Mouse (Mus musculus) 416B (cell line): ENCODE measurements around the gene Pram1.
"Not testable (repeated sequence)": the region's sequence is repeated elsewhere in the genome, so short reads cannot be mapped to it uniquely, and the experiment has no call there.

Experiments
- DNase-seq: peaks from one replicate; pipeline ENCODE4 v3.0.0; 2011; ENCODE audit warnings: low read depth

Pram1 gene

GRCm38 (mm10) chr17:33637516-33638276 lies at the start of gene Pram1:
Gene Pram1 (plus strand): TSS chr17:33638056.
- DNase-seq, result peak; percentile 80

- DNase-seq, result peak; percentile 20
Measured at GRCm38 (mm10) chr17:33597271-33597670, 40.6 kb upstream of the Pram1 start.

GRCm38 (mm10) chr17:33598506-33598905 lies 39.4 kb upstream of the Pram1 start:
- no peak for DNase-seq

DNA sequence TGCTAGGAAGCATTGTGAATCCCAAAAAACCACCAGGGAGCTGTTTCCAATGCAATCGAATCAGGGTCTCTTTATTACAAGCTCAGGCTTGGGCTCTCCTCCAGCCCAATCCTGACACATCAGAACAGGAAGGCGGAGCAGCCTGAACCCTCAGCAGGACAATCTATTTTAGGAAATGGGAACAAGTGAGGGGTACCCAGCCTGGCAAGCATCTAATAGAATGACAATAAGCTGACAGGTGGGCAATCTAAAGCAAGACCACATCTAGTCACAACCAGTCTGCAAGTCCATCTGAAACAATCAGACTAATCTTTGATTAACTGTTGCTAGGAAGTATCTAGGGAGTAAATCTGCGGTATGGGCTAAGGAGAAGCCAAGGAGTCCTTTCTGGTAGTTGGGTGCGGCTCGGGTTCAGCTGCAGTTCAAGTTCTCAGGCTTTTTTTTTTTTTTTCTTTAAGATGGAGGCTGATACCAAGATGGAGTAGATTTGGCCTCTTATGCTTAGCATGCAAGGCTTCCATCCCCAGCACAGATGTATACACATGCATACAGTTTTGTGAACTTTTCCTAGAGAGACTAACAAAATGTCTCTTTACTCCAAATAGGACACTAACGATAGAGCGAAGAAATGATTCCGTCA lies 37.9 kb upstream of the Pram1 start:
- no peak for DNase-seq

GRCm38 (mm10) chr17:33600831-33601230 lies 37.0 kb upstream of the Pram1 start:
- DNase-seq, result no peak

GRCm38 (mm10) chr17:33601947-33602346 lies 35.9 kb upstream of the Pram1 start:
- DNase-seq, result no peak

DNA sequence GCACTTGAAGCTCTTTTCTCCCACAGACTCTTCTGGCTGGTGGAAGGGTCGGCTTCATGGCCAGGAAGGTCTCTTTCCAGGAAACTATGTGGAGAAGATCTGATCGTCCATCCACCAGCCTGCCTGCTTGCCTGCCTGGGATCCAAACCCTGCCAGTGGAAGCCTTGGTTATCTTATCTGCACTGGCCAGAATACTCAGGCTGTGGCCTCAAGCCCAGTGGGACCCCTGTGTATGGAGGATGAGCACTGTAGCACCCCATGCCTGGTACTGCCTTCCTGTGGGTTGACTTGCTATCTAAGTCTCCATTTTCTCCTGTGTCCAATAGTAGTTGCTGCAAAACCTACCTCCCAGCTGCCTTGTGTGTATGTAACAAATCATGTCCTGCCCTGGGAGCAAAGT lies 30.6 kb upstream of the Pram1 start:
- DNase-seq, result no peak

GRCm38 (mm10) chr17:33610548-33610947 lies 27.3 kb upstream of the Pram1 start:
- peak; percentile 75 for DNase-seq

DNA sequence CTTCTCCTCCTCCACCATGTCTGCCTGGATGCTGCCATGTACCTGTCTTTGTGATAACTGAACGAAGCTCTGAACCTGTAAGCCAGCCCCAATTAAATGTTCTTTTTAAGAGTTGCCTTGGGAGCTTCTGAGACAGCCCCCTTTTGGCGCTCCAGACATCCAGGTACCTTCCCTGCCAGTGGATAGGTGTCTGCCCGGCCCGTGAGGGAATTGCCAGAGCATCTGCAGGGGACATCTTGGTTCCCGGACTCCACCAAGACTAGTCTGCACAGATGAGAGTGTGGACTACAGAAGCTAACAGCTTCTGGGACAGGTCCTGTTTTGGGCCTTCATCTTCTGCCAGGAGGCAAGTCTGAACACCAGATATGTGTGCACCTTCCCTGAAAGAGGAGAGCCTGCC lies 24.1 kb upstream of the Pram1 start:
- DNase-seq, result not testable (repeated sequence)

GRCm38 (mm10) chr17:33627281-33627680 lies 10.6 kb upstream of the Pram1 start:
- DNase-seq, result no peak

DNA sequence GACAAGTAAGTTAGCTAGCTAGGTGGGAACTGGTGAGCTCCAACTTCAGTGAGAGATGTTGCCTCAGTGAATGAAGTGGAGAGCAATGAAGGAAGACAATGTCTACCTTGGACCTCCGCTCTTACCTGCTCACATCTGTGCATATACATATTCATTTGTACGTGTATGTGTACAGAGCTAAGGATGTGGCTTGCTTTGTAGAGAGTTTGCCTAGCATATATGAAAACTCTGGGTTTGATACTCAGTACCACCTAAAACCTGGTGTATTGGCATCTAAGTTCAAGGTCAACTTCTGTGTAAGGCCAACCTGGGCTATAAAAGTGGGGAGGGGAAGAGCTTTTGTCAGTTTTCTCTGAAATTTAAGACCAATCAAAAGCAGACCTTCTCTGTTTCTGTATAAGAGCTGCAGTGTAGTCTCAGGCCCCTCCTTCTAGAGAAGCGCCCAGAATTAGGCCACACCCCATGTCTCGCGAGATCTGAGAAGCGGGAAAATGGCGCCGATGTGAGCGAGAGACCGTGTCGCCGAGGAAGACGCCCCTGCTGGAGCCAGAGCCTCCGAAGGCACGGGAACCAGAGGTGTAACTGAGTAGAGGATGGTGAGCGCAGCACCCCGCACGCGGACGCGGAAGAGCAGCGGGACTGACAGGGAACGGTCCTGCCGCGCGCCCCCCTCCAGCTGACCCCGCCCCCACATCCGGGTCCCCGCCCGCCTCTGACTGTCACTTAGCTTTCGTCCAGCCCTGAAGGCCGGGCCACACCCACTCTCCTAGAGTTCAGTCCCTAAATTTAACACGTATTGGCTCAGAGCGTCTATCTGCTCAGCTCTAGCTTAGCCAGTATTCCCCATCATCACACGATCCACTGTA lies 9.0 kb upstream of the Pram1 start, which contains the start of gene Zfp414:
TSS of gene Zfp414 (plus strand) at position 470 of the 866 bp plus-strand sequence.
- peak; percentile 98 for DNase-seq

- DNase-seq, result no peak
Measured at GRCm38 (mm10) chr17:33629487-33630125, 8.2 kb upstream of the Pram1 start.

DNA sequence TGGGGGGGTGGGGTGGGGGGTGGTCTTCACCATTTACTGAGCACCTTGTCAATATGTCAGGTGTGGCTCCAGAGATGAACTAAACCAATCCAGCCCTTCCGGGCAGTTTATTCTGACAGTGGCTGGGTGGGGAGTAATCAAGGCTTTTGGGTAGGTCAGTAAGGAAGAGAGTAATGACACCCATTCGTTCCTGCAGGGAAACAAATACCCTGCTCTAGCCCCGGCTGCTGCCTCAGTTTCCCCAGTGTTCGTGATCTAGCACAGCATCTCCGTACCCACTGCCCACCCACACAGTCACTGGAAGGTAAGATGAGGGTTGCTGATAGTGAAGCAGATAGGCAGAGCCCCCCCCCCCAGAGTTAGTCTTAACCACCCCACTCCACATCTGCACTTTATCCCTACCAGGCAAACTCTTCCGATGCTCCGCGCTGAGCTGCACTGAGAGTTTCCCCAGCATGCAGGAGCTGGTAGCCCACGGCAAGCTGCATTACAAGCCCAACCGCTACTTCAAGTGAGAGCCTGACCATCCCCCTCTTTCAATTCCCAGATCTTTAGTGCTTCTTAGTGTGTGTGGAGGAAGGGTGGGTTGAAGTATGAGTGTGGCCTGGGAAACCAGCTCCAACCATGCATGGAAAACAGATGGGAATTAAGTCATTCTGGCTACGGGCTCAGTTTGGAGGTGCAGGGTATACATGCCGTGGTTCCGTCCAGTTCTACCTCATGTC lies 7.5 kb upstream of the Pram1 start:
- no peak for DNase-seq

DNA sequence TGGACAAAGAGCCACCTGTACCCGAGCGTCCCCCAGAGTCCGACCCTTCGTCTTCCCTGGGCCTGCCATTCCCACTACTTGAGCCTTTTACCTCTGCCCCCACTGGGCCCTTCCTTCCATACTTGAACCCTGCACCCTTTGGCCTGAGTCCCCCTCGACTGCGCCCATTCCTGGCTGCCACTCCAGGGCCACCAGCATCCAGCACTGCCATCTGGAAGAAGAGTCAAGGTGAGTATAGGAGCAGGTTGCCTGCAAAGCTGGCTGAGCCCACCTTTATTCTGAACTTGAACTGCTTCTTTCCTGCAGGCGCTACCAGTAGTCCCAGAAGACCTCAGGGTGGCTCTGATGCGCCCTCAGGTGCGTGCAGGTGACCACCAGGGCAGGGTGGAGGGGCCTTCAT lies 6.6 kb upstream of the Pram1 start:
- no peak for DNase-seq

GRCm38 (mm10) chr17:33631796-33632195 lies 6.1 kb upstream of the Pram1 start:
- no peak for DNase-seq

GRCm38 (mm10) chr17:33637038-33637437 lies 818 bp upstream of the Pram1 start:
- DNase-seq, result no peak

DNA sequence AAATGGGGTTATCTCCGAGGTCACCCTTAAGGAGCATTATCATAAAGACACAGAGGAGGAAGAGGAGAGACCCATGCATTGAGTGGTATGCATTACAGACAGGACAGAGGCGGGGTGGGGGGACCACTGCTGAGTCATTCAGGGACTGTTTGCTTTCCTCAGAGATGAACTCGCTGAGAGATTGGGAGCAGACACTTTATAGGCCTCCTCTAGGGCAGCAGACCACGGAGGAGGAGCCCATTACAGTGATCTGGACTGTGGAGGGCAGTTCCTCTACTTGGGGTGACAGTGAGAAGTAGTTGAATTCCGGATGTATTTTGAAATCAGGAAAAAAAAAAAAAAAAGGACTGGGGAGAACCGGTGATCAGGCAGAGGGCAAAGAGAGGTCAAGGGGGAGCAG lies 1.9 kb downstream of the Pram1 start:
- peak; percentile 88 for DNase-seq

DNA sequence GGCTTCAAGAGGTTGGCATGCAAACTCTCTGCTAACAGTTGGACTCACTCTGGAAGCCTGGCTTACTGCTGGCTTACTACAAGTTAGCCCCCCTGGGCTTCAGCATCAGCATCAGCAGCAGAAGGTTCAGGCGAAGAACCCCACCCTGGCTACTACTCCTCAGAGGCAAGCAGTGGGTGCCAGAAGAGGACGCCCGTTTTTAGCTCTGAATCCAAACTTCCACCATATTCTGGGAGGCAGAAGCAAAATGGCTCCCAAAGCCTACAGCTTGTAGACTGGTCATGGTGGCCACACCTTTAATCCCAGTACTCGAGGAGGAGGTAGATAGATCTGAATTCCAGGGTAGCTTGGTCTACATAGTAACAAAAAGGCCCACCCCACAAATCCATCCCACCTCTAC lies 6.2 kb downstream of the Pram1 start:
- no peak for DNase-seq

- DNase-seq, result no peak
Measured at GRCm38 (mm10) chr17:33645073-33645472, 7.2 kb downstream of the Pram1 start.

DNA sequence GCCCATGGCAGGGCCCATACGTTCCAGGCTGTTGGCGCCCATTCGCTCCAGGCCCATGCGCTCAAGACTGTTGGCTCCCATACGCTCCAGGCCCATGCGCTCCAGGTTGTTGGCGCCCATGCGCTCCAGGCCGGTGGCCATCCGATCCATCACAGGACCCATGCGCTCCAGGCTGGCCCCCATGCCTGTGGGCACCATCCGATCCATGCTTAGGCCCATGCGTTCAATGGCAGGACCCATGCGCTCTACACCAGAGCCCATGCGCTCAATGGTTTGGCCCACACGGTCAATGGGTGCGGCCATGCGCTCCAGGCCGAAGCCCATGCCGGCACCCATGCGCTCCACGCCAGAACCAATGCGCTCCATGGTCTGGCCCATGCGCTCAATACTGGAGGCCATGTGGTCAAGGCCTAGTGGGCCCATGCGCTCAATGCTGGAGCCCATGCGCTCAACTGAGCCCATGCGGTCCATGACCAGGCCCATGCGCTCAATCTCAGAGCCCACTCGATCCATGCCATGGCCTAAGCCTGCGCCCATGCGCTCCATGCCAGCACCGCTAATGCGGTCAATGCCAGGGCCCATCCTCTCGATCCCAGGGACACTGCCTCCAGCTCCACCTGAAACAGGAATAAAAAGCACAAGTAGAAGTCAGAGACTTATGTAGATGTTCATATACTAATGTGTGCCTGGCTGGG lies 12.1 kb downstream of the Pram1 start:
- no peak for DNase-seq

- DNase-seq, result no peak
Measured at GRCm38 (mm10) chr17:33666813-33667212, 29.0 kb downstream of the Pram1 start.
